Mouse (Mus musculus) cortical plate, adult 2 months (tissue): ENCODE results near the gene Plpp1. TPM values are rescaled to one million over a fixed set of nuclear protein-coding genes. Genes with fewer than 3 reads are reported as not detected.

Experiments used
- H3K27ac ChIP-seq: fragments of 200-500 bp; 2 replicates; pipeline ENCODE4 v1.5.1; 2012; ENCODE audit warnings: low read length, control low read depth, inconsistent platforms; ENCODE audit not compliant: insufficient read depth
- H3K4me1 ChIP-seq: fragments of 200-500 bp; 2 replicates; pipeline ENCODE4 v1.6.1; 2011; ENCODE audit warnings: low read length; ENCODE audit not compliant: control insufficient read depth, insufficient read depth
- H3K4me3 ChIP-seq: fragments of 200-500 bp; 2 replicates; pipeline ENCODE4 v1.5.1; 2011; ENCODE audit warnings: mild to moderate bottlenecking, low read length, control low read depth; ENCODE audit not compliant: insufficient read depth
- CTCF ChIP-seq: fragments of 200-500 bp; IDR thresholded peaks from 2 replicates; pipeline ENCODE4 v1.5.1; 2011; ENCODE audit warnings: mild to moderate bottlenecking, control low read depth, low read length; ENCODE audit not compliant: insufficient read depth; ENCODE audit errors: extremely low read depth
- POLR2A ChIP-seq: fragments of 200-500 bp; IDR thresholded peaks from 2 replicates; pipeline ENCODE4 v1.6.1; 2011; ENCODE audit warnings: mild to moderate bottlenecking, low read length, control low read depth; ENCODE audit not compliant: insufficient read depth; ENCODE audit errors: extremely low read depth
- polyA plus RNA-seq: library from polyadenylated mRNA; depleted of rRNA; stranded (reverse); fragments of >200 nt; gene quantifications from 2 replicates; pipeline ENCODE4 v1.2.3, GENCODE M21; 2012

The Plpp1 gene
- polyA plus RNA-seq, 1 experiment: 28.4 TPM

DNA sequence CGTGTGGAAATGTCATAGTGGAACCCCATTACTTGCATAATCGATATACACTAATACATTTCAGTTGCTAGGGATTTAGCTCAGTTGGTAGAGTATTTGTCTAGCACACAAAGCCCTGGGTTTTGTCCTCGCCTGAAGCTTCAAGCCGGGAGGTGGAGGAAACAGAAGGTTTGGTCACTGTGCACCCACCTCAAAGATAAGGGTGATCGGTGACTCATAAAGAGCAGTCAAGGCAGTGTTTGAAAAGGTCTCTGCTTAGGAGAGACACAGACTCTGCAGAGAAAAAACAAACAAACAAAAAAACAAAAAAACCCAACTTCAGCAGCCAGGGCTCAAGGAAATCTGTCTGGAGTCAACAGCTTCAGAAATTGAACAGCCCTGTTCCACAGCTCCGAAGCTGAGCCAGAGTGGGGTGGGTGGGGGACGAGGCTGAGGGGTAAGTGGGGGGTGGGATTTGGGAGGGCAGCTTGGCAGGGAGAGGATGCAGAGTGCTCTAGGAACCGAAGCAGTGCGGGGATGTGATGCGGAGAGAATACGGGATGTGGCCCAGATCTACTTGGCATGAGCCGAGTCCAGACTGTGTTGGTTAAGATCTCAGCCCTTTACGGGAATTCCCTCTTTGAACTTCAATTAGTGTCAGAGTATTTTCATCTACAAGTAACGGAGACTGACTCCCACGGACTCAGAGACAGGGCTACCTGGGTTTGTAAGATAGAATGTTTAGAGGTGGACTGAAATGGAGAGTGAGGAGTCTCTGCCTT, 40.6 kb upstream of the Plpp1 start:
- TF ChIP-seq POLR2A: no peak
- TF ChIP-seq CTCF: no peak
- Histone ChIP-seq H3K27ac (no peak overlapping the region), H3K4me3 (no peak overlapping the region), H3K4me1 (no peaks in the 10 kb centered on the region)

DNA sequence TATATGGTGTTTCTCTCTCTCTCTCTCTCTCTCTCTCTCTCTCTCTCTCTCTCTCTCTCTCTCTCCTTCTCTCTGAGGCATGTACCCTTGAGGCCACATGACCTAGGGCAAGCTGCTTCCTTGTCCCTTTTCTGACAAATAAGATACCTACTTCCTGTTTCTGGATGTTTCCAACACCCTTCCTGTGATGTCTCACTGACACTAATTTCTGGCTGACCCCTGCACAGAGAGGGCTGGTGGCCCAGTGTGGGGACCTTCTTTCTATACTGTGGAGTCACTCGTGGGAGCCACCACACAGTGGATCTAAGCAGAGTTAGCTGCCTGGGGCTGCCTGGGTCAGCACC, 40.1 kb upstream of the Plpp1 start:
- no peak overlapping the region for H3K4me3 ChIP-seq
- no peaks in the 10 kb centered on the region for H3K4me1 ChIP-seq
- H3K27ac ChIP-seq: no peak overlapping the region
- TF ChIP-seq CTCF: no peak
- TF ChIP-seq POLR2A: no peak

- H3K4me3 ChIP-seq: no peak overlapping the region
- no peak overlapping the region for H3K27ac ChIP-seq
- H3K4me1 ChIP-seq: no peaks in the 10 kb centered on the region
- TF ChIP-seq POLR2A: no peak
These were observed 38.8 kb upstream of the Plpp1 start for GRCm38 (mm10) chr13:112761787-112762186.

DNA sequence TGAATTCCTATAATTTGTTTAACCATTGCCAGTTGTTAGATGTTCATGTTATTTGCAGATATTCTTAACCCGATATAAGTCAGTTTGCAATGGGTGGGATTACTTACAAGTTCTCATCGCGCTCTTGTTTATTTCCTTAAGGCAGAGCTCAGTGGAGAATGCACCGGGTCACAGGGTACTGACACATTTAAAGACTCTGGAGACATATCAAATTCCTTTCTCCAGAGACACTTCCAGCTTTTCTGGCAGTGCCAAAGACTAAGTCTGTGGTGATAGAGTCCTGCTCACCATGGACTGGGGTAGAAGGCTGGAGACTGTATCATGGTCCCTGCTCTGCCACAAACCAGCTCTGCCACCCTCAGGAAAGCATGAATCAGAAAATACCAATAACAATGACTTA, 38.0 kb upstream of the Plpp1 start:
- no peaks in the 10 kb centered on the region for H3K4me1 ChIP-seq
- TF ChIP-seq CTCF (no peak), POLR2A (no peak)
- no peak overlapping the region for H3K27ac ChIP-seq
- no peak overlapping the region for H3K4me3 ChIP-seq

DNA sequence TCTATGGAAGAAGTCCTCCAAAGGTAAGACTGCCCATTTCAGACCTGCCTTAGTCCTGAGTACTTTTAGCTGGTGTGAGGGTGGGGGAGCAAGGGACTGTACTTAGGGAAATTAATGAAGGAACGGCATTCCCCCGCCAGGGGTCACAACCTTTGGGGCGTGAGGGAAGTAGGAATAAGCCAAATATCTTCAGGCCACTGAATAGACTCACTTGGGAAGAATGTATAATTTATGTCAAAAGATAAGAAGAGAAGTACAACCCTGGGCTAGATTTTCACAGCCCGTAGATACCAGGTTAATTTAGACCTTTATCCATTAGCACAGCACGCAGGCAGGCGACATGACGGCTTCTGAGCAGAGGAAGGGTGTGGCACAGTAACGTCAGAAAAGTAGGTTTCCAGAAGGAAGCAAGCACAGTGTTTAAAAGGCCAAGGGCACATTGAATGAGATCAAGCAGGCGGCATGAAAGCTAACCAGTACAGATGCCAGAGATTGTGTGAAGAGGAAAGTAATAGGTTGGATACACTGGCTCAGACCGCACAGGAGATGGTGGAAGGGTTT, 37.0 kb upstream of the Plpp1 start:
- no peak overlapping the region for H3K27ac ChIP-seq
- no peak overlapping the region for H3K4me3 ChIP-seq
- H3K4me1 ChIP-seq: no peaks in the 10 kb centered on the region
- TF ChIP-seq CTCF: no peak

- no peaks in the 10 kb centered on the region for H3K4me1 ChIP-seq
- H3K27ac ChIP-seq: no peak overlapping the region
- H3K4me3 ChIP-seq: no peak overlapping the region
- TF ChIP-seq POLR2A: no peak
- no peak for TF ChIP-seq CTCF
These were observed 36.0 kb upstream of the Plpp1 start for GRCm38 (mm10) chr13:112764556-112764955.

GRCm38 (mm10) chr13:112765654-112766053, 34.9 kb upstream of the Plpp1 start:
- Histone ChIP-seq H3K27ac (no peak overlapping the region), H3K4me3 (no peak overlapping the region), H3K4me1 (no peaks in the 10 kb centered on the region)
- TF ChIP-seq CTCF (no peak), POLR2A (no peak)

GRCm38 (mm10) chr13:112770528-112771328, 29.9 kb upstream of the Plpp1 start:
- Histone ChIP-seq H3K27ac (no peak overlapping the region), H3K4me3 (no peak overlapping the region), H3K4me1 (no peaks in the 10 kb centered on the region)
- no peak for TF ChIP-seq CTCF
- TF ChIP-seq POLR2A: no peak

- Histone ChIP-seq H3K4me3 (no peak overlapping the region), H3K4me1 (no peaks in the 10 kb centered on the region), H3K27ac (no peak overlapping the region)
- no peak for TF ChIP-seq POLR2A
- no peak for TF ChIP-seq CTCF
These were observed 29.0 kb upstream of the Plpp1 start for GRCm38 (mm10) chr13:112771447-112772208.

DNA sequence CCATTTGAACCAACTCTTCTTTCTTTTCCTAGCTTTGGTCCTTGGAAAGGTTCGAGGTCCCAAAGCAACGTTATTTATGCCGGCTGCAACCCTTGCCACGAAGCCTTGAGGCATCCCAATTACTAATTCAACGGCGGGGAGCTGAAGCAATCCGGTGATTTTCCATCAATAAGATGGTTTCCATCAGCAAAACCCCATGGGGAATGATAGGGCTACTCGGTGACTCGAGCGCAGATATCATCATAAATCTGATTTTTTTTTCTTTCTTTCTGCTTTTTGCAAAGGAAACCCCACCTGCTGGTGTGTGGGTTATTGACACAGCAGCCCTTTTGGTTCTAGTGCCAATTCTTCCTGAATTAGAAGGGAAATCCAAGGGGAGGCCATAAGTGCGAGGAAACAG, 28.3 kb upstream of the Plpp1 start:
- TF ChIP-seq POLR2A: no peak
- TF ChIP-seq CTCF: no peak
- no peak overlapping the region for H3K27ac ChIP-seq
- H3K4me1 ChIP-seq: no peaks in the 10 kb centered on the region
- no peak overlapping the region for H3K4me3 ChIP-seq
